Mouse (Mus musculus): ENCODE measurements around the gene Scn2a. TPM values are rescaled to one million over a fixed set of nuclear protein-coding genes. Genes with fewer than 3 reads are reported as not detected.
"Not testable (repeated sequence)": the region's sequence is repeated elsewhere in the genome, so short reads cannot be mapped to it uniquely, and the experiment has no call there.

Scn2a gene
- polyA plus RNA-seq, 1 experiment, result 26.2 TPM

DNA sequence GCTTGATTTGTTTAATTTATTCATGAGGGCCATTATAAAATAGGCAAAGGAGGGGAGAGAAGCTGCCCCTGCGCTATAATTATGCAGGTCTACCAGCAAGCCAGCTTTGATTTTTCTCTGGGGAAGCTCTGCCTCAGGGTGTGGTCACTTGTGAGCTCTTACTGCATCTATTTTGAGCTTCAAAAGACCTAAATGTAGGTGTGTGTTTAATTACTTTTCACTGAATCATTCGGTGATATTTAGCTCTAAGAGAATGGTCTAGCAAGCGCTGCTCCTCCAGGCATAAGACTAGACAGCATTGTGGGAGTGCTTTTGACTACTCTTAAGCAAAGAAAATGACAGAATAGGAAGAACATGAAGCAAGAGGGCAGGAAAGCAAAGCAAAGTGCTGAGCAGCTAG lies 80.6 kb downstream of the Scn2a start:
- peak; percentile 11 for DNase-seq (ENCODE audit: low read depth)
- TF ChIP-seq POLR2A (IDR thresholded peaks at IDR 0.05; ENCODE audit: borderline replicate concordance, extremely low read depth, insufficient read depth, insufficient read length, poor library complexity, severe bottlenecking) (no peak), CTCF (IDR thresholded peaks at IDR 0.05; ENCODE audit: borderline replicate concordance, extremely low read depth, insufficient read depth, insufficient read length) (no peak)

DNA sequence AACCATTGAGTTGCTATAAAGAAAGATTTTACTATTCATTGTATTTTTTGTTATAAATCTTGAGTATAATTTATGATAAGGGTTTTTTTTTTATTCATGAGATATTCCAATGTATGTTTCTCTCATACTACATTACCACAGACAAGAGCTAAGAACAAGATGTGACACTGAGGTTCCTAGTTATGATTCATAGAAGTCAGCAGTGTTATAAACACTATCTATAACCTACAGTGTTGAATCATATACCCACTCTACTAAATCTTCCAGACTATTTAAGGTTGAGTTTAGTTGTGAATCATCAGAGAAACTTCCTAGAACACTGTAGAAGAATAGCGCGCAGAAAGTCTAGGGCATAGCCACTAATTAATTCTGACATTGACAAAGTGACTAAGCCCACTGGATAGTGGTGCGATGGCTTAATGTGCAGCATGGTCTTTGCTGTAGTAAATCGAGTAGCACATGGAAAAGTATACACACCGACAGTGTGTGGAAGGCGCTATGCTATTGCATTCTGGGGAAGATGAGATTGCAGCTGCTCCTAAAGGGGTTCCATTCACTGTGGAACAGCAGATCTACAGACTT lies 101.7 kb downstream of the Scn2a start:
- no peak for DNase-seq (ENCODE audit: low read depth)
- TF ChIP-seq CTCF (IDR thresholded peaks at IDR 0.05; ENCODE audit: borderline replicate concordance, extremely low read depth, insufficient read depth, insufficient read length) (no peak), POLR2A (IDR thresholded peaks at IDR 0.05; ENCODE audit: borderline replicate concordance, extremely low read depth, insufficient read depth, insufficient read length, poor library complexity, severe bottlenecking) (no peak)

DNA sequence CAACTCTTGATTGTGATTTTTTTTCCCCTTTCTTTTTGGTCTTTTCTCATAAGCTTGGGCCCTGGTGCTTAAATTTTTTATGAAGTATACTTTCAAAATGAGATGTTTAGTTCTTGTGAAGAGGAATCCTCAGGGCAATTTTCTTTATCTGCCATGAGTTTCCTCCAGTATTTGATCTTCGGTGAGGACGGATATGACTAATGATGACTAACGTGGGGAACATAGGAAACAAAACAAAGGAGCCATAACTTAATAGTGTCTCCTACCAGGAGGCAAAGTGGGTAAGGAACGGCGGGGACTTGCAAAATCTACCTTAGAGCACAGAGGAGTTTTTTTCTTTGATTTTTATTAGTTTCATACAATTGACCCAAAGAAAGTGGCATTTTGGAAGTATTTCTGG lies 124.8 kb downstream of the Scn2a start:
- no peak for TF ChIP-seq POLR2A (IDR thresholded peaks at IDR 0.05; ENCODE audit: borderline replicate concordance, extremely low read depth, insufficient read depth, insufficient read length, poor library complexity, severe bottlenecking)
- TF ChIP-seq CTCF (IDR thresholded peaks at IDR 0.05; ENCODE audit: borderline replicate concordance, extremely low read depth, insufficient read depth, insufficient read length), result no peak

DNA sequence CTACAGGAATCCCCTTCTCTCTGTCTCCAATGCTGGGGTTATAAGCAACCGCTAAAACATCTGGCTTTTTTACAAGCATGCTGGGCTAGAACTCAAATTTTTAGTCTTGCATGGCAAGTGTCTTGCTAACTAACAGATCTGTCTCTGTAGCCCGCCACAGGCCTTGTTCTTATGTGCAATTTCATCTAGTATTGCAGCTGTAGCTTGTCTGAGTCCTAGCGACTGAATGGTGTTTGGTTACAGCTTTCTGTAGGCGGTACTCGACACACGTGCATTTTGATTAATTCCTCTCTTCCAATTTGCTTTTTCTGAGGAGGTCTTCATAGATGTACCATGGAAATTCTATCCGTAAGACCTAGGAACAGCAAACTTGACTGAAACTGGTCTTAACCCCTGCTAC lies 161.9 kb downstream of the Scn2a start:
- TF ChIP-seq CTCF (IDR thresholded peaks at IDR 0.05; ENCODE audit: borderline replicate concordance, extremely low read depth, insufficient read depth, insufficient read length), result no peak
- no peak for TF ChIP-seq POLR2A (IDR thresholded peaks at IDR 0.05; ENCODE audit: borderline replicate concordance, extremely low read depth, insufficient read depth, insufficient read length, poor library complexity, severe bottlenecking)
- DNase-seq (ENCODE audit: low read depth), result no peak

More for the DNA sequence above, 124.8 kb downstream of the Scn2a start:
- no peak for DNase-seq (ENCODE audit: low read depth)

DNA sequence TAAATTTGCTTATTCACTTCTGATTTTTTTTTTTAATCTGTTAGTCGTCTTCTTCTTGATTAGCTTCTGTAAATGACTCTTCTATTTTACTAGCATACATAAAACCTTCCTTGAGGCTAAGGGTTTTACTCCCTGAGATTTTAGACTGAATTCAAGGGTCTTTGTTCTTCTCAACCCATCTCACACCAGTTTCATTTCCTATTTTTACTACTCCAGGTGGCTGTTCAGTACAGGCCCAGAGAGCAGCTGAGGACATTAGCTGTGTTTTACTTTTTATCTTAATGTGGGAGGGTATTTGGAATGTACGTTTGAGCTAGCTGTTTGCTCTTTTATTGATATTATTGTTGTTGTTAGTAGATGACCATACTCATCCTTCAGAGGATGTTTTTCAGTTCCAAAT lies 162.8 kb downstream of the Scn2a start:
- TF ChIP-seq POLR2A (IDR thresholded peaks at IDR 0.05; ENCODE audit: borderline replicate concordance, extremely low read depth, insufficient read depth, insufficient read length, poor library complexity, severe bottlenecking) (no peak), CTCF (IDR thresholded peaks at IDR 0.05; ENCODE audit: borderline replicate concordance, extremely low read depth, insufficient read depth, insufficient read length) (no peak)

DNA sequence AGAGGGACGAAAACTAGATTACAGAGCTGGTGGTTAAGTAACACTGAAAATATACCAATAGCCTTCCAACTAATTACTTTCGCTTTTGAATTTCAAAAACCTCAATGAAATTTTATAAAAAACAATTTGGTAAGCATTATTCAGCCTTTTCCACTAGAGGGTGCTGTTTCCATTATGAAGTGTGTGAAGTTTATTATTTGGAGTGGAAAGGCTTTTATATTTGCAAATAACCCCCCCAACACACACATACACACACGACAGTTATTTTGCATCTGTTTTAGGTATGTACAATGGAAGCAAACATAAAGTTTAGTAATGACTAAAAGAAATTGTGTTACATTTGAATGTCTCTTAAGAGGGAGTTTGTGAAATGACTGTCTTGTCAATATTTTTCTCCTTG lies 171.9 kb downstream of the Scn2a start:
- TF ChIP-seq CTCF (IDR thresholded peaks at IDR 0.05; ENCODE audit: borderline replicate concordance, extremely low read depth, insufficient read depth, insufficient read length) (0 out of 2 replicates have a peak, but pooled peaks have one; percentile 10), POLR2A (IDR thresholded peaks at IDR 0.05; ENCODE audit: borderline replicate concordance, extremely low read depth, insufficient read depth, insufficient read length, poor library complexity, severe bottlenecking) (no peak)
- DNase-seq (ENCODE audit: low read depth), result peak; percentile 75

More for the DNA sequence above, 162.8 kb downstream of the Scn2a start:
- DNase-seq (ENCODE audit: low read depth), result no peak

DNA sequence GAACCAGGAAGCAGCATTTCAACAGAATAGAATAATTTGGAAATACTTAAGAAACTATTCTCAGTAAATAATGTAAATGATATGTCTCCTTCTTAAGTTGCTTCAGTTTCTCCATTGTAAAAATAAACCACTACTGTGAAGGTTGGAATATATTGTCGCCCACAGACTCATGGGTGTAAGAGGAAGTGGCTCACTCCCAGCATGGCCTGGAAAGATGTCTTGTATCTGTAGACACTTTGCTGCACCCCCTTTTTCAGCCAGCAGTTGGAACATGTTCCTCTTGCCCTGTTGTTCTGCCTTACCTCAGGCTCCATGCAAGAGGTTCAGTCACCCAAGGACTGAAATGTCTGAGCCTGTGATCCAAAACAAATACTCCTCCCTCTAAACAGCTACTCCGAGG lies 173.0 kb downstream of the Scn2a start:
- no peak for DNase-seq (ENCODE audit: low read depth)

DNA sequence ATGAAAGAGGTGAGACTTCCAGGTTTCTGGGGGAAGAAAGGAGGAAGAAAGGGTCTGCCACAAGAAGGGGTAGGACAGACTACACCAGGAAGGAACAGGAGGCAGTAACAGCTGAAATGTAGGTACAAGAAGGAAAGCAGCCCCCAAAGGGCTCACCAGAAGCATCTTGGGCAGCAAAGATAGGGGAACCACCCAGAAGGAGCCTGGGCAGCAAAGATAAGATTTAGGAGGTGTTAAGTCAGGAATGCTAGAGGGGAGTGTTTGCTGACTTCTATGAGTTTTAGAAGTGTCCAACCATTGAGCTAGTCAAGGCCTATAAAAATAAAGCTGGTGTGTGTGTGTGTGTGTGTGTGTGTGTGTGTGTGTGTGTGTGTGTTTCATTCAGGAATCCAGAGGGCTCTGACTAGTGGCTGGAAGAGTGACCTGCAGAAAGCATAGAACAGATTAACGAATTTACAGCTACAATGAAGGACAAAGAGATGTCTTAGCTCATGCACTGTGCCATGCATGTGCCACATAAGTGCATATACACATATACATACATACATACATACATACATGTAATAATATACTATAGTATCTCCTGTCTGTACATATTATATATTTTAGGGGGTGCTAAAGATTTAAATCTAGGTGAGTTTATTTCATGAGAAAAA lies 180.6 kb downstream of the Scn2a start:
- no peak for DNase-seq (ENCODE audit: low read depth)
- TF ChIP-seq CTCF (IDR thresholded peaks at IDR 0.05; ENCODE audit: borderline replicate concordance, extremely low read depth, insufficient read depth, insufficient read length), result no peak
- no peak for TF ChIP-seq POLR2A (IDR thresholded peaks at IDR 0.05; ENCODE audit: borderline replicate concordance, extremely low read depth, insufficient read depth, insufficient read length, poor library complexity, severe bottlenecking)

More for the DNA sequence above, 173.0 kb downstream of the Scn2a start:
- no peak for TF ChIP-seq POLR2A (IDR thresholded peaks at IDR 0.05; ENCODE audit: borderline replicate concordance, extremely low read depth, insufficient read depth, insufficient read length, poor library complexity, severe bottlenecking)
- no peak for TF ChIP-seq CTCF (IDR thresholded peaks at IDR 0.05; ENCODE audit: borderline replicate concordance, extremely low read depth, insufficient read depth, insufficient read length)

DNA sequence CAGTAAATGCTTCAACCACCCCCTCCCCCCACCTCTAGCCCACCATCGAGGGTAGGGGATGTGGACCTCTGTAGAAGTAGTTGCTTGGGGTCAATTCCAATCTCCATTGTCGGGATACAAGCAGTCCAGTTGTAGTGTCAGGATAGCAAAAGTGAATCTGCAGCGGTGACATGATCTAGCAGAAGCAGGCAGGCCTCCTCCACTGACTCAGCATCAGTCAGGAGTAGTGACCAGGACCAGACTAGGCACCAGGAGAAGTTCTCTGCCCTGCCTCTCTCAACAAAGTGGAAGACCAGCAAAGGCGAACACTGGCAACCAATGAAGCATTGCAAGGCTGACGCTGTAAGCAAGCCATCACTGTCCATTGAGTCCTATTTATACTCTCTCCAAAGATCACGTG lies 186.0 kb downstream of the Scn2a start:
- DNase-seq (ENCODE audit: low read depth), result no peak
- TF ChIP-seq POLR2A (IDR thresholded peaks at IDR 0.05; ENCODE audit: borderline replicate concordance, extremely low read depth, insufficient read depth, insufficient read length, poor library complexity, severe bottlenecking), result no peak

DNA sequence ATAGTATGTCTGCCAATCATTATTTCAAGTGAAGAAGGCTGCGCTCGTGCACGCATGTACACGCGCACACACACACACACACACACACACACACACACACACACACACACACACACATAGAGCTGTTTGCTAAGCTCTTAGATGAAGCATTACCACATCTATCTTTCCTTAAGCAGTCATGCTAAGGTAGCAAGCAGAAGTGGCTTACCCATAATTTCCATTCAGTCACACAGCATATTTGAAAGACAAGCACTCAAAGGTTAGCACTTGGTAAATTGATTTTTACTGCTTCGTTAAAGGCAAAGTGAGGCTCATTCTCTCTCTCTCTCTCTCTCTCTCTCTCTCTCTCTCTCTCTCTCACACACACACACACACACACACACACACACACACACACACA lies 190.6 kb downstream of the Scn2a start:
- DNase-seq (ENCODE audit: low read depth), result not testable (repeated sequence)

Other genes starting within 250 kb of the Scn2a start
- 49.2 and 55.8 TPM in 2 replicates for gene Scn3a, start 53.1 kb upstream of the Scn2a start, polyA plus RNA-seq (2012; rRNA removed)
- 28.6 and 43.7 TPM in 2 replicates for gene Csrnp3, start 225.0 kb downstream of the Scn2a start, polyA plus RNA-seq (2012; rRNA removed)

Data from brain, embryonic 14.5 days (tissue).